Mouse (Mus musculus) myocyte (in vitro differentiated cells): Measurements from ENCODE around the gene Ddx25. TPM values are rescaled to one million over a fixed set of nuclear protein-coding genes. Genes with fewer than 3 reads are reported as not detected.

Experiments used
- H3K27me3 ChIP-seq: one replicate; pipeline ENCODE4 v1.6.1; 2011; ENCODE audit not compliant: control insufficient read depth, insufficient read depth, insufficient read length
- H3K36me3 ChIP-seq: one replicate; pipeline ENCODE4 v1.6.1; 2011; ENCODE audit not compliant: control insufficient read depth, insufficient read depth
- H3K4me2 ChIP-seq: one replicate; pipeline ENCODE4 v1.6.1; 2011; ENCODE audit warnings: low read depth, control low read depth
- H3K4me3 ChIP-seq: one replicate; pipeline ENCODE4 v1.5.1; 2011; ENCODE audit warnings: mild to moderate bottlenecking, control low read depth, moderate library complexity
- H3K79me2 ChIP-seq: one replicate; pipeline ENCODE4 v1.6.1; 2011; ENCODE audit not compliant: control insufficient read depth, insufficient read depth
- H3ac ChIP-seq: one replicate; pipeline ENCODE4 v1.6.1; 2011; ENCODE audit not compliant: control insufficient read depth, insufficient read length
- CEBPB ChIP-seq: IDR thresholded peaks from 2 replicates; pipeline ENCODE4 v1.6.1; 2011; ENCODE audit warnings: mild to moderate bottlenecking, moderate library complexity; ENCODE audit not compliant: poor library complexity, insufficient read depth, severe bottlenecking
- E2F4 ChIP-seq: IDR thresholded peaks from one replicate; pipeline ENCODE4 v1.6.1; 2011; ENCODE audit warnings: mild to moderate bottlenecking, control low read depth, moderate library complexity; ENCODE audit not compliant: insufficient read depth
- MAX ChIP-seq: IDR thresholded peaks from one replicate; pipeline ENCODE4 v1.6.1; 2011; ENCODE audit warnings: low read depth, mild to moderate bottlenecking, control low read depth
- MYOD1 ChIP-seq, 3 experiments: IDR thresholded peaks; one replicate each; pipeline ENCODE4 v1.6.1; 2011; ENCODE audit warnings: control low read depth in 2 of 3, low read depth in 2 of 3, mild to moderate bottlenecking in 2 of 3, moderate library complexity in 1 of 3; ENCODE audit not compliant: insufficient read length in 2 of 3, control insufficient read depth in 1 of 3
- MYOG ChIP-seq, 3 experiments: IDR thresholded peaks; one replicate each; pipeline ENCODE4 v1.6.1; 2011; ENCODE audit warnings: control low read depth in 2 of 3, low read depth in 2 of 3, mild to moderate bottlenecking in 2 of 3; ENCODE audit not compliant: insufficient read length in 2 of 3, control insufficient read depth in 1 of 3, insufficient read depth in 1 of 3
- POLR2A ChIP-seq: IDR thresholded peaks from one replicate; pipeline ENCODE4 v1.6.1; 2011; ENCODE audit warnings: low read depth, mild to moderate bottlenecking, control low read depth, moderate library complexity; ENCODE audit not compliant: insufficient read length
- POLR2AphosphoS2 ChIP-seq: IDR thresholded peaks from one replicate; pipeline ENCODE4 v1.6.1; 2011; ENCODE audit warnings: low read depth, control low read depth; ENCODE audit not compliant: insufficient read length
- REST ChIP-seq: IDR thresholded peaks from one replicate; pipeline ENCODE4 v1.6.1; 2011; ENCODE audit warnings: mild to moderate bottlenecking, control low read depth, moderate library complexity; ENCODE audit not compliant: insufficient read depth, insufficient read length
- SRF ChIP-seq: IDR thresholded peaks from one replicate; pipeline ENCODE4 v1.6.1; 2011; ENCODE audit warnings: low read depth; ENCODE audit not compliant: control insufficient read depth, insufficient read length
- TCF12 ChIP-seq: IDR thresholded peaks from one replicate; pipeline ENCODE4 v1.6.1; 2011; ENCODE audit warnings: mild to moderate bottlenecking, control low read depth; ENCODE audit not compliant: poor library complexity, insufficient read depth, severe bottlenecking
- TCF3 ChIP-seq: IDR thresholded peaks from one replicate; pipeline ENCODE4 v1.6.1; 2011; ENCODE audit warnings: low read depth, control low read depth; ENCODE audit not compliant: insufficient read length
- USF1 ChIP-seq: IDR thresholded peaks from one replicate; pipeline ENCODE4 v1.6.1; 2011; ENCODE audit warnings: low read depth, mild to moderate bottlenecking, control low read depth, moderate library complexity
- polyA plus RNA-seq: library from polyadenylated mRNA; unstranded; fragments of >200 nt; fragmentation: generic; extraction: Trizol; gene quantifications from one replicate; pipeline ENCODE4 v1.2.1, GENCODE M21; 2012; ENCODE audit warnings: missing spikeins

Ddx25 gene
- polyA plus RNA-seq, 1 experiment: not detected

DNA sequence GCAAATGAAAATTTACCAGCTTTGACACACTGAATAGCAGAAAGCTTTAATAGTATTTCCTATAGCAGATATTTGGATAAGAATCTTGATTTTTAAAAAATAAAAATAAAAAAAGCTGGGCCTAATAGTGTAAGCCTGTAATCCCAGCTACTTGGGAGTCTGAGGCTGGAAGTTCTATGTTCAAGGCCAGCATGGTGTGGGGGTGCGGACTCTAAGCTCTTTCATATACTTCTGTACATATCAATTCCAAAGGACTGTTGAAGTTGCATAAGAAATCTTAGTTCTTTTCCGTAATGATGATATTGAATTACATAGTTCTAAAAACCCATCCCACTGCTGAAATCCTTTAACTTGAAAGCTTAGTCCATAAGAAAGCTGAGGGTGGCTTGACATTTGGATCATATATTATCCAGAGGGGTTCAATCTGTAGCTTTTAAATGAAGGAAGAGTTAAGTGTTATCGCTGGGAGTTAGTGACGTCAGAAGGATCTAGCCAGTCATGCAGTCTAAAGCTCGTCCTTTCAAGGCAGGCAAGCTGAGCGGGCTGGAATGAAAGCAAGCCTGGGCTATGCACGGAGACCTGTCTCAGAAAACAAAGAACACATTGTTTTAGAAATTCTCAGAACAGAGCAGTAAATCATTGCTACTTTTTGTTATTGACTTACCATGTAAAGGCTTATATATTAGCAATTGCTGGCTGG, 65.1 kb downstream of the Ddx25 start:
- Histone ChIP-seq H3K27me3 (no peaks in the 10 kb centered on the region), H3K4me2 (no peak overlapping the region), H3K4me3 (no peak overlapping the region), H3ac (no peak overlapping the region), H3K36me3 (peaks cover 82% of the 10 kb centered on the region), H3K79me2 (no peaks in the 10 kb centered on the region)
- no peak for TF ChIP-seq CEBPB
- no peak for TF ChIP-seq TCF3
- no peak for TF ChIP-seq MYOG (IDR thresholded peaks at IDR 0.05; ENCODE audit: control insufficient read depth in 1 of 3, insufficient read depth in 1 of 3, insufficient read length in 2 of 3, low read depth in 2 of 3)
- TF ChIP-seq REST: no peak
- TF ChIP-seq POLR2A: no peak

DNA sequence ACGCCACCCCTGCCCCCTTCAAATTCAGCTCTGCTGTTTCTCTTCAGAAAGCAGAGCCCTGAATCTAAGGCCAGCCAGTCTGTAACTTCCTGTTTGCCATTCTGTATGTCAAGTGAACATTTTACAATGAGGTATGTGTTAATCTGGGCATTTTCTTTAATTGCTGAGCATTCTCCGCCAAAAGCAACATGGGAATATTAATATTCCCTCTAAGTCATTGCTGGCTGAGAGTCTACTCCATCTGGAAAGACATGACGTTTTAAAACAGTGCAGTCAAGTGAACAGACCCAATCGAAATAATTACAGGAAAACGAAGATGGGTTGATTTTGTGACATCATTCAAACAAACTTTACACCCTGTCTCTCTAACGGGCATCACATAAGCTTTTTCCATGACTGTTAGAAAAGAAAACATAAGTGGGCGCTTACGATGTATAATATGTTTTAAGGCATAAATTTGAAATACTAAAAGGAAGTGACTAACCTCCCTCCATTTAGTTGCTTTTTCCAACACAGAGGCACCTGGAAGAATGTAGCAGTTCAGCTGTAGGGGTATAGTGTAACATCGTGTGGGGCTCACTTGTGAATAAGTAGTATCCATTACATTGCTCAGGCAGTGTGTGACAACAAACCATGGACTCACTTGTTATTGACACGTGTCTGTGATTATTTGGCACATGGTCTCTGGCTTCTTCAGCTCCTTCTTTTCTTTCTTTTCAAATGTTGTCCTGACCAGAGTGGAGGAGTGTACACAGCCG, 67.0 kb downstream of the Ddx25 start:
- H3K79me2 ChIP-seq: no peaks in the 10 kb centered on the region
- TF ChIP-seq MYOD1 (IDR thresholded peaks at IDR 0.05; ENCODE audit: control insufficient read depth in 1 of 3, insufficient read length in 2 of 3, low read depth in 2 of 3) (no peak), MAX (no peak), REST (no peak), E2F4 (no peak), TCF3 (no peak), SRF (no peak), CEBPB (no peak), TCF12 (no peak), POLR2A (no peak), MYOG (IDR thresholded peaks at IDR 0.05; ENCODE audit: control insufficient read depth in 1 of 3, insufficient read depth in 1 of 3, insufficient read length in 2 of 3, low read depth in 2 of 3) (no peak), POLR2AphosphoS2 (no peak), USF1 (no peak)
- no peak overlapping the region for H3K4me2 ChIP-seq
- no peak overlapping the region for H3K4me3 ChIP-seq
- H3K27me3 ChIP-seq: no peaks in the 10 kb centered on the region
- H3ac ChIP-seq: no peak overlapping the region
- peaks cover 80% of the 10 kb centered on the region for H3K36me3 ChIP-seq

DNA sequence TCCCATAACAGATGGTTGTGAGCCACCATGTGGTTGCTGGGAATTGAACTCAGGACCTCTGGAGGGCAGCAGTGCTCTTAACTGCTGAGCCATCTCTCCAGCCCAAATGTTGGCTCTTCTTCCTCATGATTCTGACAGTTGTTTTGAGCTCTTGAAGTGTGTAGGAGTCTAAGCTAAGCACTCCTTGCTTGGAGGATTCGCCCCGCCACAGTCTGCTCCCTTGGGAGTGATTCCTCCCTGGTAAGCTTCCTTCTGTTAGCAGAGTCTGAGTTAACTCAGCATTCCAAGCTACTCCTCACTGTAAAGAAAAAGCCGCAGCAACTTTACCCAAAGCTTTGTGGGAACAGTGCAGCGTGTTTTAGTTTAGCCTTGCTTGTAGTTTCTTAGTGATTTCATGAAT, 69.8 kb downstream of the Ddx25 start:
- Histone ChIP-seq H3K4me3 (no peak overlapping the region), H3K4me2 (no peak overlapping the region), H3K79me2 (no peaks in the 10 kb centered on the region), H3K36me3 (peaks cover 66% of the 10 kb centered on the region), H3K27me3 (no peaks in the 10 kb centered on the region), H3ac (no peak overlapping the region)
- TF ChIP-seq E2F4: no peak
- no peak for TF ChIP-seq POLR2AphosphoS2
- TF ChIP-seq MYOG (IDR thresholded peaks at IDR 0.05; ENCODE audit: control insufficient read depth in 1 of 3, insufficient read depth in 1 of 3, insufficient read length in 2 of 3, low read depth in 2 of 3): no peak
- no peak for TF ChIP-seq TCF3
- no peak for TF ChIP-seq POLR2A
- TF ChIP-seq USF1: no peak
- TF ChIP-seq TCF12: no peak
- TF ChIP-seq MYOD1 (IDR thresholded peaks at IDR 0.05; ENCODE audit: control insufficient read depth in 1 of 3, insufficient read length in 2 of 3, low read depth in 2 of 3): no peak
- no peak for TF ChIP-seq MAX
- TF ChIP-seq SRF: no peak
- TF ChIP-seq CEBPB: no peak
- no peak for TF ChIP-seq REST

Other genes with a start within 250 kb of the Ddx25 start
- gene Cdon, start 137.4 kb downstream of the Ddx25 start, polyA plus RNA-seq: 49.9 TPM
- not detected for gene Gm1113, start 40.3 kb downstream of the Ddx25 start, polyA plus RNA-seq
- 4.2 TPM for gene Pus3, start 67 bp upstream of the Ddx25 start, polyA plus RNA-seq
- gene Pate2, start 11.8 kb upstream of the Ddx25 start, polyA plus RNA-seq: 0.24 TPM
- 5.1 TPM for gene Hyls1, start 11.9 kb upstream of the Ddx25 start, polyA plus RNA-seq
- not detected for gene Pate4, start 53.4 kb upstream of the Ddx25 start, polyA plus RNA-seq
- not detected for gene Pate3, start 89.7 kb upstream of the Ddx25 start, polyA plus RNA-seq
- gene Pate1, start 128.9 kb upstream of the Ddx25 start, polyA plus RNA-seq: 0.13 TPM
- not detected for gene Gm17677, start 182.5 kb upstream of the Ddx25 start, polyA plus RNA-seq
- not detected for gene Gm17727, start 219.6 kb upstream of the Ddx25 start, polyA plus RNA-seq
- gene Gm27235, start 231.6 kb upstream of the Ddx25 start, polyA plus RNA-seq: not detected
- not detected for gene D730048I06Rik, start 231.6 kb upstream of the Ddx25 start, polyA plus RNA-seq